In the genomic region with DNA sequence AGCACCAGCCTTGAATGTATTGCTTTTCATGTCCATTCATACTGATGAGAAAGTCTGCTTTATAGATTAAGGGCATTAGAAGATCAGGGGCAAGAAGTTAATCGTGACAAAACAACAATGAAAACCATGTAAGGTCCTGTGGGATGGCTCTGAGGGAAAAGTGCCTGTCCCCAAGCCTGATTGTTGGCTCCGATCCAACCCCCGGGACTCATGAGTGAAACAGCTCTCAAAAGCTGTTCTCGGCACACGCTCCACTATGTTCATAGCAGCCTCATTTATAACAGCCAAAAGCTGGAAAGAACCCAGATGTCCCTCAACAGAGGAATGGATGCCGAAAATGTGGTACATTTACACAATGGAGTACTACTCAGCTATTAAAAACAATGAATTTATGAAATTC, we compare ENCODE assay signal across 16 mouse cellular contexts. TPM values are rescaled to one million over a fixed set of nuclear protein-coding genes. Genes with fewer than 3 reads are reported as not detected.
DNase-seq lines count a peak whose midpoint lies in the region; ATAC-seq and TF ChIP-seq lines count a peak whose summit lies in the region.
"Had no signal": no experiment of that assay in that cellular context is flagged by ENCODE, and none has a peak within 500 bp of the region (broad histone marks: within the 10 kb centered on the region; RNA-seq: fewer than 3 reads in every experiment).

No protein-coding gene starts in this region.

- H3K4me2 ChIP-seq in hindbrain, embryonic 14.5 days (replicated peaks) = no peak overlapping the region
- H3K4me2 ChIP-seq in hindbrain, embryonic 13.5 days = no peak overlapping the region
- H3K4me2 ChIP-seq: embryonic facial prominence, embryonic 13.5 days; heart, embryonic 11.5 days; limb, embryonic 12.5 days; liver, embryonic 15.5 days had no signal

- H3K9ac ChIP-seq in hindbrain, embryonic 14.5 days = no peak overlapping the region
- no peak overlapping the region for H3K9ac ChIP-seq in hindbrain, embryonic 13.5 days
- H3K9ac ChIP-seq: embryonic facial prominence, embryonic 13.5 days; limb, embryonic 12.5 days; liver, embryonic 15.5 days had no signal

- no peak for TF ChIP-seq CTCF in brain, embryonic 14.5 days (IDR thresholded peaks at IDR 0.05; ENCODE audit: borderline replicate concordance, extremely low read depth, insufficient read depth, insufficient read length)

- TF ChIP-seq POLR2A in brain, embryonic 14.5 days (IDR thresholded peaks at IDR 0.05; ENCODE audit: borderline replicate concordance, extremely low read depth, insufficient read depth, insufficient read length, poor library complexity, severe bottlenecking) = no peak

- H3K27me3 ChIP-seq in hindbrain, embryonic 14.5 days (ENCODE audit: control insufficient read depth, insufficient read depth, low read length) = 0 out of 2 replicates have a peak, but pooled peaks cover 4% of the 10 kb centered on the region
- 0 out of 2 replicates have a peak, but pooled peaks cover 5% of the 10 kb centered on the region for H3K27me3 ChIP-seq in hindbrain, embryonic 13.5 days
- H3K27me3 ChIP-seq: embryonic facial prominence, embryonic 13.5 days; limb, embryonic 12.5 days had no signal

- H3K36me3 ChIP-seq in hindbrain, embryonic 14.5 days (replicated peaks; ENCODE audit: control insufficient read depth, insufficient read depth) = no peaks in the 10 kb centered on the region
- no peaks in the 10 kb centered on the region for H3K36me3 ChIP-seq in hindbrain, embryonic 13.5 days
- H3K36me3 ChIP-seq: embryonic facial prominence, embryonic 13.5 days; limb, embryonic 12.5 days; liver, embryonic 15.5 days had no signal

- no peaks in the 10 kb centered on the region for H3K9me3 ChIP-seq in hindbrain, embryonic 14.5 days (ENCODE audit: control insufficient read depth, low read length)
- no peaks in the 10 kb centered on the region for H3K9me3 ChIP-seq in hindbrain, embryonic 13.5 days
- H3K9me3 ChIP-seq: embryonic facial prominence, embryonic 13.5 days; limb, embryonic 12.5 days; liver, embryonic 15.5 days had no signal

- H3K4me1 ChIP-seq in hindbrain, embryonic 14.5 days (replicated peaks; ENCODE audit: control insufficient read depth, insufficient read depth, low read length) = peaks cover 10% of the 10 kb centered on the region
- H3K4me1 ChIP-seq in hindbrain, embryonic 13.5 days (replicated peaks) = peaks cover 12% of the 10 kb centered on the region

- no peak overlapping the region for H3K4me3 ChIP-seq in hindbrain, embryonic 14.5 days (replicated peaks; ENCODE audit: low read length)
- H3K4me3 ChIP-seq in hindbrain, embryonic 13.5 days = no peak overlapping the region
- H3K4me3 ChIP-seq: embryonic facial prominence, embryonic 13.5 days; left cerebral cortex, adult 2 months; limb, embryonic 12.5 days; liver, embryonic 15.5 days had no signal

- 40% methylated on average over 6 of the region's 6 CpGs for WGBS in hindbrain, embryonic 14.5 days
- WGBS in hindbrain, embryonic 13.5 days = 58% methylated on average over 6 of the region's 6 CpGs

- H3K27ac ChIP-seq in hindbrain, embryonic 14.5 days = no peak overlapping the region
- no peak overlapping the region for H3K27ac ChIP-seq in hindbrain, embryonic 13.5 days
- H3K27ac ChIP-seq: embryonic facial prominence, embryonic 13.5 days; left cerebral cortex, adult 2 months; limb, embryonic 12.5 days; liver, embryonic 15.5 days had no signal

- DNase-seq in cerebellum, postnatal 10 days = peak; percentile 65 to 67
- DNase-seq in cerebellum, adult 11-12 months = no peak
- DNase-seq in hindbrain, embryonic 14.5 days (ENCODE audit: low spot score) = peak; percentile 32
- peak; percentile 36 for DNase-seq in lung, postnatal 10 days
- no peak for DNase-seq in lung, postnatal 4 days
- peak; percentile 69 for DNase-seq in brain, embryonic 14.5 days (ENCODE audit: low read depth)
- DNase-seq: cerebellum, adult 2 months; heart, postnatal 36 days; kidney, adult 9 months had no signal

- no peak for ATAC-seq in hindbrain, embryonic 14.5 days (ENCODE audit: low FRiP score)
- no peak for ATAC-seq in hindbrain, embryonic 13.5 days (ENCODE audit: low FRiP score)
- ATAC-seq: inflammation-experienced regulatory T-cells, adult 6 months had no signal

RNA-seq across cellular contexts. Expression of a gene that starts 4.3 kb away (rescaled TPM):
- 15.0 and 16.5 TPM in 2 replicates for polyA plus RNA-seq in hindbrain, embryonic 14.5 days (2014; fragmentation: Nextera tagmentation; extraction: Ambion mirVana)
- 10.6 and 11.2 TPM in 2 replicates for polyA plus RNA-seq in hindbrain, embryonic 13.5 days (2015; fragmentation: Nextera tagmentation; extraction: Ambion mirVana)
- polyA plus RNA-seq in brain, embryonic 14.5 days (2012; rRNA removed) = 23.7 and 31.1 TPM in 2 replicates

Comparison
In these comparisons a context has a peak if more than half of its experiments do, and no peak if none do; other contexts are left out.
1. DNase-seq: peak in cerebellum, postnatal 10 days (2 of 2), hindbrain, embryonic 14.5 days (single experiment), lung, postnatal 10 days (single experiment) and brain, embryonic 14.5 days (single experiment); none in cerebellum, adult 11-12 months (single experiment) and lung, postnatal 4 days (0 of 2).